Mouse (Mus musculus): Measurements from ENCODE around the gene Kmt2a. TPM values are rescaled to one million over a fixed set of nuclear protein-coding genes. Genes with fewer than 3 reads are reported as not detected.
"Not testable (repeated sequence)": the region's sequence is repeated elsewhere in the genome, so short reads cannot be mapped to it uniquely, and the experiment has no call there.

The Kmt2a gene
- polyA plus RNA-seq, 1 experiment from 2014 or later: 22.2 TPM

GRCm38 (mm10) chr9:44802808-44803450 lies 78.2 kb downstream of the Kmt2a start, which contains the start of gene Ttc36:
Ttc36 (minus strand) TSS chr9:44803072.
- in situ Hi-C loops (cut with MboI; ENCODE audit: low pct_unique_long_range_greater_than_20kb): no loop called here
- DNase-seq (ENCODE audit: low read depth, low spot score) (no peak), ATAC-seq (no peak)
- no peak for TF ChIP-seq CTCF (IDR thresholded peaks at IDR 0.05)
- no peaks in the 10 kb centered on the region for H3K27me3 ChIP-seq
- ChIA-PET POLR2A (interaction anchor here (0.6 kb wide), 1 partner anchor 62 kb away, joined by 3 read pairs; no protein-coding TSS in a partner anchor), CTCF (interaction anchor here (1.2 to 1.4 kb wide), 2 partner anchors 12 to 20 kb away, joined by 3 read pairs; no protein-coding TSS in a partner anchor)

- DNase-seq (ENCODE audit: low read depth, low spot score) (no peak), ATAC-seq (no peak)
- POLR2A ChIA-PET: no interaction called here
- no peaks in the 10 kb centered on the region for H3K27me3 ChIP-seq
- CTCF ChIA-PET: interaction anchor here (0.9 to 1.4 kb wide), 2 partner anchors 15 to 21 kb away, joined by 3 read pairs; no protein-coding TSS in a partner anchor
- in situ Hi-C loops (cut with MboI; ENCODE audit: low pct_unique_long_range_greater_than_20kb): no loop called here
- TF ChIP-seq CTCF (IDR thresholded peaks at IDR 0.05): no peak
Observed at GRCm38 (mm10) chr9:44801669-44802068, 79.4 kb downstream of the Kmt2a start.

DNA sequence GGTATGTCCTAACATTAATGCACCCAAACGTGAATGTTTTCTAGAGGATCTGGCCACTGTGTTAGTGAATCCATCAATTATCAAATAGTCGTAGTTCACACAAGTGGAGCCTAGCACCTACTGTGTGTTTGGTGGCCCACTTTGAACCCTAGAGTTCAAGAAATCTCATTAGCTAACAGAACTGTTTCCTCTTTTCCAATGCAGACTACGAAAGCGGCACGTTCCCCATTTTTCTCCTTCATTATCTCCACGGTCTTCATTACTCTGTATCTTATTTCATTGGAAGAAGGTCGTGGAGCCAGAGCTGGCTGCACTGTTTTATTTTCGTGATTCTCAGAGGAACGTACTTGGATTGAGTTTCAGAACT lies 81.2 kb downstream of the Kmt2a start:
- DNase-seq (ENCODE audit: low read depth, low spot score) (no peak), ATAC-seq (no peak)
- H3K27me3 ChIP-seq: no peaks in the 10 kb centered on the region
- TF ChIP-seq CTCF (IDR thresholded peaks at IDR 0.05): no peak
- in situ Hi-C loops (cut with MboI; ENCODE audit: low pct_unique_long_range_greater_than_20kb): no loop called here
- ChIA-PET POLR2A (interaction anchor here (1.1 to 1.7 kb wide), 2 partner anchors 13 to 27 kb away, joined by 3 to 5 read pairs; no protein-coding TSS in a partner anchor), CTCF (interaction anchor here (1.2 kb wide), 1 partner anchor 32 kb away, joined by 3 read pairs; the partner anchor contains the start of genes Arcn1 and Ift46)

DNA sequence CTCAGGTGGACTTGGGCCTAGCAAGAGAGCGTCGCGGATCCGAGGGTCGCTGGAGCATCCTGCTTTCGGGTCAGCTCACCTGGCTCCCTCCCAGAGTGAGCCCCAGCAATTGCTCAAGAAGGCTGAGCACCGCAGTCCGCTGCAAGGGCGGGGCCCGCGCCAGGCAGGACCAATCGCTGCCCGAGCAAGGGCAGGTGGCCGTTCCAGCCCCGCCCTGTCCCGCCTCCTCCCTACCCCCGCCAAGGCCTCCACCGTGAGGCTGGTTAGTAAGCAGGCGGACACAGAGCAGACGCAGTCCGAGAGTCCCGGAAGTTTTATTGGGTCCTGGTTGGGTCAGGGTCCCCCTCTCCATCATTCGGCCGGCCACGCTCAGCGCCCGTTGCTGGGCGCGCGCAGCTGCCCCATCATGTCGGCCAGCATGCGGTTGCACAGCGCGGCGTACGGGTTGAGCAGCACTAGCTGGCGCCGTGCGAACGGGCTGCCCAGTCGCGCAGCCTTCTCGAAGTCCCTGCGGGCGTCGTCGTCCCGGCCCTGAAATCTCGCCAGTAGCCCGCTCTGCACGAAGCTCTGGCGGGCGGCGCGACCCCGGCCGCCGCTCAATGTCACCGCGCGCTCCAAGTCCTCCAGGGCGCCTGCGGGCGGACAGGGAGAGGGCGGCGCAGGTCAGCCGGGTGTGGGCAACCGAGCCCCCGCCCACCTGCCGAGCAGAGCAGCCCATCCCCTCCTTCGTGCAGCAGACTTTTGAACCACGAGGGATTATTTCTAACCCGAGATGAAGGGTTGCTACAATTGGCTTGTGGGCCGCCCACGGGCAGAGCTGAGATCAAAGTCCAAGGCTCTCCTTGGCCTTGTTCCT lies 81.8 kb downstream of the Kmt2a start, which contains the start of gene Tmem25:
TSS of gene Tmem25 (minus strand) at position 206 of the 856 bp plus-strand sequence.
- ATAC-seq (peak; percentile 87), DNase-seq (ENCODE audit: low read depth, low spot score) (peak; percentile 22)
- no peaks in the 10 kb centered on the region for H3K27me3 ChIP-seq
- POLR2A ChIA-PET: interaction anchor here (1.1 to 1.7 kb wide), 3 partner anchors 12 to 26 kb away, joined by 3 to 5 read pairs (median 3); no protein-coding TSS in a partner anchor
- CTCF ChIA-PET: interaction anchor here (1.2 kb wide), 1 partner anchor 32 kb away, joined by 3 read pairs; the partner anchor contains the start of genes Arcn1 and Ift46
- in situ Hi-C loops (cut with MboI; ENCODE audit: low pct_unique_long_range_greater_than_20kb): no loop called here
- no peak for TF ChIP-seq CTCF (IDR thresholded peaks at IDR 0.05)

GRCm38 (mm10) chr9:44798298-44798697 lies 82.8 kb downstream of the Kmt2a start:
- POLR2A ChIA-PET: interaction anchor here (1.2 to 1.7 kb wide), 2 partner anchors 12 to 25 kb away, joined by 3 to 5 read pairs; no protein-coding TSS in a partner anchor
- DNase-seq (ENCODE audit: low read depth, low spot score) (no peak), ATAC-seq (no peak)
- no peak for TF ChIP-seq CTCF (IDR thresholded peaks at IDR 0.05)
- in situ Hi-C loops (cut with MboI; ENCODE audit: low pct_unique_long_range_greater_than_20kb): no loop called here
- CTCF ChIA-PET: no interaction called here
- H3K27me3 ChIP-seq: no peaks in the 10 kb centered on the region

DNA sequence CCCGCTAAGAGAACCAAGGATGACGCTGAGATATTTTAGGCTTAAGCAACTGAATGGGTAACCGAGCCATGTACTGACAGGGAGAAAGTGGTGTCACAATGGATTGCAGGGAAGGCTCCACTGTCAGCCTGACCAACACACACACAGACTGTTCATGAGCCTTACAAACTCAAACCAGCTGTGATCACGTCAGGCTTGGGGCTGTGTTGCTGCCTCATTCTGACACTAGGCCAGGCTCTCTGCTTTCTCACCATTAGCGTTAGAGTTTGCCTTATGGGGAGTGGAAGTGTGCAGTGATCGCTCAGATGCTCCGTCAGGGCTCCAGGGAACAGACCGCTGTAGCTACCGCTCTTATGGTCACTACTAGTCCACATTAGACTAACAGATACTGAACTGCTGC lies 88.3 kb downstream of the Kmt2a start:
- no peak for DNase-seq (ENCODE audit: low read depth, low spot score)
- no peaks in the 10 kb centered on the region for H3K27me3 ChIP-seq
- no peak for TF ChIP-seq CTCF (IDR thresholded peaks at IDR 0.05)
- ChIA-PET POLR2A (no interaction called here), CTCF (no interaction called here)
- no peak for ATAC-seq
- in situ Hi-C loops (cut with MboI; ENCODE audit: low pct_unique_long_range_greater_than_20kb): no loop called here

- TF ChIP-seq CTCF (IDR thresholded peaks at IDR 0.05): peak; percentile 98
- no peaks in the 10 kb centered on the region for H3K27me3 ChIP-seq
- ChIA-PET POLR2A (interaction anchor here (0.6 to 1.0 kb wide), 3 partner anchors 14 to 171 kb away, joined by 3 to 8 read pairs (median 5); partner anchors contain the start of gene Tmem25), CTCF (no interaction called here)
- DNase-seq (ENCODE audit: low read depth, low spot score): peak; percentile 79
- ATAC-seq: peak; percentile 92
- in situ Hi-C loops (cut with MboI; ENCODE audit: low pct_unique_long_range_greater_than_20kb): no loop called here
Observed at GRCm38 (mm10) chr9:44772750-44773651, 108.1 kb downstream of the Kmt2a start.

DNA sequence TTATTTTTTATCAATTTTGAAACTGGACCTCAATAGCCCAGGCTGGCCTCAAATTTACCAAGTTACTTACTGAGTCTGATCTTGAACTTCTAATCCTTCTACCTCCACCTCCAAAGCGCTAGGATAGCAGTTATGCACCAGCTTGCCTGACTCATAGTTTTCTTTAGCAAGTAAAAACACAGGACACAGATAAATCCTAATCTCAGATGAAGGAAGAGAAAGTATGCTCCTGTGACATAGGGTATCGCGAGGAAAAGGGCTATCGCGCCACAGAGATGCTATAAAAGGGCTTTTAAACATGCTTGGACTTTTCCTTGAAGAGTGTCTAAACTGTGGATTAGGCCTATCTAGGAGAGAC lies 108.7 kb downstream of the Kmt2a start:
- ATAC-seq: no peak
- TF ChIP-seq CTCF (IDR thresholded peaks at IDR 0.05): no peak
- no peaks in the 10 kb centered on the region for H3K27me3 ChIP-seq
- ChIA-PET POLR2A (no interaction called here), CTCF (interaction anchor here (0.6 to 0.7 kb wide), 2 partner anchors 11 kb away, joined by 3 read pairs; no protein-coding TSS in a partner anchor)
- in situ Hi-C loops (cut with MboI; ENCODE audit: low pct_unique_long_range_greater_than_20kb): no loop called here
- no peak for DNase-seq (ENCODE audit: low read depth, low spot score)

- TF ChIP-seq CTCF (IDR thresholded peaks at IDR 0.05): peak; percentile 34
- in situ Hi-C loops (cut with MboI; ENCODE audit: low pct_unique_long_range_greater_than_20kb): no loop called here
- no peak for ATAC-seq
- no peaks in the 10 kb centered on the region for H3K27me3 ChIP-seq
- POLR2A ChIA-PET: no interaction called here
- no peak for DNase-seq (ENCODE audit: low read depth, low spot score)
- CTCF ChIA-PET: no interaction called here
Observed at GRCm38 (mm10) chr9:44771376-44771775, 109.7 kb downstream of the Kmt2a start.

DNA sequence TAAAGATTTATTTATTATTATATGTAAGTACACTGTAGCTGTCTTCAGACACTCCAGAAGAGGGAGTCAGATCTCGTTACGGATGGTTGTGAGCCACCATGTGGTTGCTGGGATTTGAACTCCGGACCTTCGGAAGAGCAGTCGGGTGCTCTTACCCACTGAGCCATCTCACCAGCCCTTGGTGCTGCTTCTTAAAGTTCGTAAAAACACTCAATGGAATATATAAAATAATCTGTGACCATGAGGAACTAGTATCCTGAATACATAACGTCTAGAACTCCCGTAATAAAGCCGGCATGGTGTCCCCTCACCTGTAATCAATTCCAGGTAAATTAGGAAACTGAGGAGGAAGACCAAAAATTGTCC lies 113.1 kb downstream of the Kmt2a start:
- H3K27me3 ChIP-seq; ATAC-seq; DNase-seq (ENCODE audit: low read depth, low spot score); in situ Hi-C loops (cut with MboI; ENCODE audit: low pct_unique_long_range_greater_than_20kb): not testable (repeated sequence)
- peak; percentile 15 for TF ChIP-seq CTCF (IDR thresholded peaks at IDR 0.05)
- ChIA-PET CTCF (interaction anchor here (1.3 to 1.9 kb wide), 2 partner anchors 32 to 51 kb away, joined by 3 to 4 read pairs; no protein-coding TSS in a partner anchor), POLR2A (interaction anchor here (1.4 kb wide), 1 partner anchor 12 kb away, joined by 3 read pairs; no protein-coding TSS in a partner anchor)

Data from Patski (cell line).